Mouse (Mus musculus) kidney, adult 11 months (tissue): Measurements from ENCODE around the gene Tmem30b.
A peak's percentile ranks its signal among the peaks of the same experiment; 100 is the strongest.

ENCODE experiments used
- DNase-seq: peaks from one replicate; pipeline ENCODE4 v3.0.0; 2022

The Tmem30b gene

GRCm38 (mm10) chr12:73514722-73515121 lies 31.5 kb downstream of the Tmem30b start:
- no peak for DNase-seq

GRCm38 (mm10) chr12:73513958-73514357 lies 32.2 kb downstream of the Tmem30b start:
- DNase-seq = no peak

GRCm38 (mm10) chr12:73511467-73512047 lies 34.6 kb downstream of the Tmem30b start:
- DNase-seq = no peak

- no peak for DNase-seq
These were observed 39.1 kb downstream of the Tmem30b start for GRCm38 (mm10) chr12:73507105-73507504.

- no peak for DNase-seq
These were observed 39.5 kb downstream of the Tmem30b start for GRCm38 (mm10) chr12:73506648-73507047.

GRCm38 (mm10) chr12:73500689-73501326 lies 45.4 kb downstream of the Tmem30b start:
- no peak for DNase-seq

- no peak for DNase-seq
These were observed 51.0 kb downstream of the Tmem30b start for GRCm38 (mm10) chr12:73495172-73495571.

- DNase-seq = peak; percentile 8
These were observed 52.2 kb downstream of the Tmem30b start for GRCm38 (mm10) chr12:73493929-73494530.
